Mouse (Mus musculus) cerebral cortex, adult 2 months (tissue): ENCODE measurements around the gene Lypd9.

Source experiments
- WGBS: fragments of 180-500 bp; shearing (Covaris S2); methylation state at CpG from one replicate; pipeline ENCODE4 v1.1.7; 2018; 5-methylcytosine and 5-hydroxymethylcytosine counted together

Gene Lypd9

GRCm38 (mm10) chr11:58452759-58453158, at the start of gene Lypd9:
Gene Lypd9 (minus strand): TSS chr11:58452923.
- 97% methylated on average over 9 of the region's 9 CpGs for WGBS

DNA sequence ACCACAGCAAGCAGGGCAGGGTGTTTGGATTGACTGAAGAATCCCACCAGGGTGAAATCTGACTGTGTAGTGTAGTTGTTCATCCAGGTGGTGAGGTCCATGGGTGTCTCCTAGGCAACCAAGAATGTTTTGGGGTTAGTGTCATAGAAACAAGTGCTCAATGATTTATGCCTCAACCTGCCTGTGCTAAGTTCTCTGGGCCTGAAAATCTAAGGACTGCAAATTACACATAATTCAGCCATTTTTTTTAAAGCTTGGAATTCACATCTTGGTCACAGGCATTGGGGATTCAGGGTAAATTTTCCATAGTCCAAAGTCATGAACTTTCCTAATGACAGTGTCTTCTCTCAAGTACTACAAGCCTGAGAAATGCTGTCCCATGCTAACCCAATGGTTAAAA, 49.7 kb upstream of the Lypd9 start, which contains the start of gene Olfr331:
Gene Olfr331, minus strand, starts transcription at position 101 of the 400 bp plus-strand sequence.

DNA sequence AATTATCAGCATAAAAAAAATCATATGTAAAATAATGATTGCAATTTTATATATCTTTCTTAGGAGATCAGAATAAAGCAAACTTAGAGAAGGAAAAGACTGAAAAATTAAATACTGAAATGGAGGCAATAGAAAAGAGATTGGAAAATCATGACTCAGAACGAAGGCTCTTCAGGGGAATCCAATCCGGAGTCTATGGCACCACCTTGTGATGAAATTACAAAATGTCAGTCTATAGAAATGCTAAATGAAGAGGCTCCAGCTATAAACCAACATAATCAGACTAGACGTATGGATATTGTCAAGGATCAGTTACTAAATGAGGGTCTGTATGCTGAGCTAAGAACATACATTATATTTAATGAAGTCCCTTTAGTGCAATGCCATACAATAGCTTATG, 46.6 kb upstream of the Lypd9 start:
- 24% methylated on average over 3 of the region's 3 CpGs for whole genome bisulfite sequencing

DNA sequence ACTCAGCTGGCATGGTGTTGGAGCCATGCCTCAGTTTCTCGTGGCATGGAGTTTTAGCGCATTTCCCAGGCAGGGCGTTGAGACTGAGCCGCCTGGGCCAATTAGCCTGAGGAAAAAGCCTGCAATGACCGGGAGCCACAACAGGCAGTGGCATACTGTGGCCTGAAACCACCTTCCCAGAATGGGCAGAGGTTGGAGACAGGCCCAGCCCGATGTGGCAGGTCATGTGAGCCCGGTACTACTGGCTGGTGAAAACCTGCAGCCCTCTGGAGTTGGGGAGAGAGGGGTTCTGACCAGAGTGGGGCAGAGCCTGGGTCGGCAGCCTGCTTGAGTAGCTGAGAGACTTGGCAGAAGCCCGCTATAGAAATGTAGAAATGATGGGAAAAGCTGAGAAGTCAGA, 46.0 kb upstream of the Lypd9 start:
- 79% methylated on average over 9 of the region's 9 CpGs for WGBS

DNA sequence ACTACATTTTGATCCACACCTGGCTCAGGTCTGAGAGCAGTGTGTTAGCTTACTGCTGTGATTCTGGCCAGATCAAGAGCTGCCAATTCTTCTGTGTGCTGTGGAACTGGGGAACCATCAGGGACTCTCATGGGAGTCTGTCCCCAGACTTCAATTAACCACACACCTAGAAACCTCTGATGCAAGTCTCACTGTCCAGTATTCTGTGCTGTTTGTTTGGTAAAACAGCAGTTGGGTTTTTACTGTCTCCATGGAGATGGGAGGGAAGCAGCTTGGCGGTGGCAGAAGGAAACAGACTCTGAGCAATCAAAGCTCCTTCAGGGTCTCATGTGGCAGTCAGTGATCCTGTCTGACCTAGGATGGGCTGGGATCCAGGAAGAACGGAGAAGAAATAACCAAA, 39.7 kb upstream of the Lypd9 start, which contains the start of gene Olfr332:
Gene Olfr332, minus strand, starts transcription at position 101 of the 400 bp plus-strand sequence.
- 65% methylated on average over 2 of the region's 2 CpGs for WGBS

GRCm38 (mm10) chr11:58462170-58462569, 9.4 kb upstream of the Lypd9 start, which contains the start of gene Olfr30:
Gene Olfr30 (minus strand): TSS chr11:58462270.

DNA sequence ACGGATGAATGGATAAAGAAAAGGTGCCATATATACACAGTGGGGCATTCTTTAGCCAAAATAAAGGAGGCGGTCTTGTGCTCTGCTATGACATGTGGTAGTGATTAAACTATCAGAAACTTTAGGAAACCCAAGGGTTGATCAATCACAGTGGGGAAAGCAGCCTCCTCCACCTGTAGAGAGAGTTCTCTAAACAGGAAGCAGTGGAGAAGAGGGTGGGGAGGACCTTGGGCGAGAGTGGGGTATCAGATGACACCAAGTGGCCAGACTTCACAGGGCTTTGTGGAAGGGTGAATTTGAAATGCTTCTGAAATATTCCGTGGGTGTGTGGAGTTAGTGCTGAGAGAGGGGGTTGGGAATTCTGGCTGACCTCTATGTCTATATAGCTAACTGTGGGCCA, 869 bp upstream of the Lypd9 start:
- WGBS: 80% methylated on average over 4 of the region's 4 CpGs

- 57% methylated on average over 5 of the region's 5 CpGs for WGBS
Measured at GRCm38 (mm10) chr11:58437866-58438265, 14.9 kb downstream of the Lypd9 start.

GRCm38 (mm10) chr11:58432259-58432658, 20.5 kb downstream of the Lypd9 start, which contains the start of gene Gm12253:
Gene Gm12253 (plus strand): TSS chr11:58432559.
- WGBS: 82% methylated on average over 3 of the region's 3 CpGs

DNA sequence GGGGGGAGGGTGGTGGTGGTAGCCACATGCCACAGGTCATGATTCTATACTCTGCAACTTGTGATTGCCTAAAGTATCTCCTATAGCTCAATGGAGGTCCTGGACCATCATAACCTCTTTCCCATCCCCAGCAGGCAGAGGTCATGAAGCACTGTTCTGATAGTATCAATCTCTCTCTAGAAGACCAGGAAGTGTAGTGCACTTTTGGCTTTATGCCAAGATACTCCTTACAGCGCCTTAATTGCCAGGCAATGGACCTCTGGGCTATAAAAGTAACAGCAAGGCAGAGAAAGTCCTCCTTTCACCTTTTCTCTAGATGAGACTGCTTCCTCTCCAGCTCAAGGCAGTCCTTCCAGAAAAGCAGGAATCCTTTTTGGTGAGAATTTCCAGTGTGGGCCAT, 31.9 kb downstream of the Lypd9 start, which contains the start of gene 1810065E05Rik:
Gene 1810065E05Rik, plus strand, starts transcription at position 297 of the 400 bp plus-strand sequence.
- 48% methylated on average over 1 of the region's 1 CpGs for WGBS

GRCm38 (mm10) chr11:58418336-58418735, 34.4 kb downstream of the Lypd9 start:
- 68% methylated on average over 3 of the region's 3 CpGs for WGBS

- 46% methylated on average over 3 of the region's 3 CpGs for WGBS
Measured at GRCm38 (mm10) chr11:58408066-58408465, 44.7 kb downstream of the Lypd9 start.

GRCm38 (mm10) chr11:58400655-58401054, 52.1 kb downstream of the Lypd9 start:
- WGBS: 49% methylated on average over 5 of the region's 5 CpGs

GRCm38 (mm10) chr11:58399985-58400645, 52.6 kb downstream of the Lypd9 start:
- 49% methylated on average over 6 of the region's 6 CpGs for WGBS
